Mouse (Mus musculus) spleen, postnatal 4 days (tissue): ENCODE results near the gene Gm11007.
"Not testable (repeated sequence)": the region's sequence is repeated elsewhere in the genome, so short reads cannot be mapped to it uniquely, and the experiment has no call there.

Experiments used
- DNase-seq, 2 experiments: peaks; one replicate each; pipeline ENCODE4 v3.0.0; 2022; ENCODE audit warnings: low spot score in 2 of 2

The Gm11007 gene

GRCm38 (mm10) chr2:175643678-175644077 lies at the start of gene Gm11007:
Gene Gm11007 (plus strand): TSS chr2:175643978.
- not testable (repeated sequence) for DNase-seq
